Mouse (Mus musculus): ENCODE results near the gene Spaca5. TPM values are rescaled to one million over a fixed set of nuclear protein-coding genes. Genes with fewer than 3 reads are reported as not detected.

The Spaca5 gene
- polyA plus RNA-seq, 1 experiment from 2014 or later = not detected

Other genes starting within 250 kb of the Spaca5 start
- gene Timp1, start 198.2 kb upstream of the Spaca5 start, polyA plus RNA-seq (2015; fragmentation: Nextera tagmentation; extraction: Ambion mirVana) = 14.2 and 16.9 TPM in 2 replicates
- 1.2 and 1.5 TPM in 2 replicates for gene Syn1, start 147.4 kb upstream of the Spaca5 start, polyA plus RNA-seq (2015; fragmentation: Nextera tagmentation; extraction: Ambion mirVana)
- 7.0 and 8.0 TPM in 2 replicates for gene Cfp, start 136.9 kb upstream of the Spaca5 start, polyA plus RNA-seq (2015; fragmentation: Nextera tagmentation; extraction: Ambion mirVana)
- 7.3 and 7.6 TPM in 2 replicates for gene Elk1, start 117.8 kb upstream of the Spaca5 start, polyA plus RNA-seq (2015; fragmentation: Nextera tagmentation; extraction: Ambion mirVana)
- gene Uxt, start 106.4 kb upstream of the Spaca5 start, polyA plus RNA-seq (2015; fragmentation: Nextera tagmentation; extraction: Ambion mirVana) = 59.3 and 63.5 TPM in 2 replicates
- gene Zfp182, start 6.1 kb upstream of the Spaca5 start, polyA plus RNA-seq (2015; fragmentation: Nextera tagmentation; extraction: Ambion mirVana) = 3.3 and 4.1 TPM in 2 replicates
- 1.0 and 1.1 TPM in 2 replicates for gene Zfp300, start 21.1 kb downstream of the Spaca5 start, polyA plus RNA-seq (2015; fragmentation: Nextera tagmentation; extraction: Ambion mirVana)
- gene Ssxa1, start 47.4 kb downstream of the Spaca5 start, polyA plus RNA-seq (2015; fragmentation: Nextera tagmentation; extraction: Ambion mirVana) = not detected in 2 replicates
- not detected in 2 replicates for gene Gm21876, start 107.2 kb downstream of the Spaca5 start, polyA plus RNA-seq (2015; fragmentation: Nextera tagmentation; extraction: Ambion mirVana)

Measured in intestine, embryonic 16.5 days (tissue).